Mouse (Mus musculus): ENCODE data around the gene Pdzrn4. TPM values are rescaled to one million over a fixed set of nuclear protein-coding genes. Genes with fewer than 3 reads are reported as not detected.

Pdzrn4 gene
- polyA plus RNA-seq, 1 experiment from 2014 or later = 3.2 TPM

- Histone ChIP-seq H3K9ac (ENCODE audit: low read length) (no peak overlapping the region), H3K4me1 (replicated peaks; ENCODE audit: control insufficient read depth, insufficient read depth, low read length) (no peaks in the 10 kb centered on the region), H3K36me3 (ENCODE audit: control insufficient read depth, insufficient read depth, low read length) (no peaks in the 10 kb centered on the region), H3K27me3 (ENCODE audit: control insufficient read depth, insufficient read depth, low read length) (no peaks in the 10 kb centered on the region), H3K27ac (ENCODE audit: low read depth, low read length) (no peak overlapping the region), H3K9me3 (ENCODE audit: control insufficient read depth, low read length) (no peaks in the 10 kb centered on the region), H3K4me3 (ENCODE audit: low read depth, low read length) (no peak overlapping the region), H3K4me2 (ENCODE audit: low read depth, low read length, severe bottlenecking) (no peak overlapping the region)
- 82% methylated on average over 6 of the region's 6 CpGs for WGBS
- no peak for DNase-seq (ENCODE audit: low spot score)
- no peak for ATAC-seq (replicated peaks; ENCODE audit: low FRiP score)
These were observed 281.7 kb downstream of the Pdzrn4 start for GRCm38 (mm10) chr15:92678377-92678776.

GRCm38 (mm10) chr15:92679541-92679940 lies 282.9 kb downstream of the Pdzrn4 start:
- ATAC-seq (replicated peaks; ENCODE audit: low FRiP score) (no peak), DNase-seq (ENCODE audit: low spot score) (no peak)
- Histone ChIP-seq H3K4me2 (ENCODE audit: low read depth, low read length, severe bottlenecking) (no peak overlapping the region), H3K36me3 (ENCODE audit: control insufficient read depth, insufficient read depth, low read length) (no peaks in the 10 kb centered on the region), H3K4me1 (replicated peaks; ENCODE audit: control insufficient read depth, insufficient read depth, low read length) (no peaks in the 10 kb centered on the region), H3K9me3 (ENCODE audit: control insufficient read depth, low read length) (no peaks in the 10 kb centered on the region), H3K9ac (ENCODE audit: low read length) (no peak overlapping the region), H3K4me3 (ENCODE audit: low read depth, low read length) (no peak overlapping the region), H3K27ac (ENCODE audit: low read depth, low read length) (no peak overlapping the region), H3K27me3 (ENCODE audit: control insufficient read depth, insufficient read depth, low read length) (no peaks in the 10 kb centered on the region)
- WGBS = 91% methylated on average over 6 of the region's 6 CpGs

GRCm38 (mm10) chr15:92696276-92696956 lies 299.7 kb downstream of the Pdzrn4 start:
- no peak overlapping the region for H3K4me2 ChIP-seq (ENCODE audit: low read depth, low read length, severe bottlenecking)
- no peaks in the 10 kb centered on the region for H3K36me3 ChIP-seq (ENCODE audit: control insufficient read depth, insufficient read depth, low read length)
- H3K27ac ChIP-seq (ENCODE audit: low read depth, low read length) = no peak overlapping the region
- WGBS = 59% methylated on average over 10 of the region's 10 CpGs
- no peak overlapping the region for H3K9ac ChIP-seq (ENCODE audit: low read length)
- H3K4me1 ChIP-seq (replicated peaks; ENCODE audit: control insufficient read depth, insufficient read depth, low read length) = 0 out of 2 replicates have a peak, but pooled peaks cover 2% of the 10 kb centered on the region
- no peaks in the 10 kb centered on the region for H3K9me3 ChIP-seq (ENCODE audit: control insufficient read depth, low read length)
- ATAC-seq (replicated peaks; ENCODE audit: low FRiP score) (no peak), DNase-seq (ENCODE audit: low spot score) (no peak)
- no peak overlapping the region for H3K4me3 ChIP-seq (ENCODE audit: low read depth, low read length)
- no peaks in the 10 kb centered on the region for H3K27me3 ChIP-seq (ENCODE audit: control insufficient read depth, insufficient read depth, low read length)

GRCm38 (mm10) chr15:92704146-92704545 lies 307.5 kb downstream of the Pdzrn4 start:
- H3K4me1 ChIP-seq (replicated peaks; ENCODE audit: control insufficient read depth, insufficient read depth, low read length) = no peaks in the 10 kb centered on the region
- H3K9ac ChIP-seq (ENCODE audit: low read length) = no peak overlapping the region
- H3K27ac ChIP-seq (ENCODE audit: low read depth, low read length) = no peak overlapping the region
- H3K4me2 ChIP-seq (ENCODE audit: low read depth, low read length, severe bottlenecking) = no peak overlapping the region
- no peak for ATAC-seq (replicated peaks; ENCODE audit: low FRiP score)
- no peaks in the 10 kb centered on the region for H3K27me3 ChIP-seq (ENCODE audit: control insufficient read depth, insufficient read depth, low read length)
- H3K36me3 ChIP-seq (ENCODE audit: control insufficient read depth, insufficient read depth, low read length) = no peaks in the 10 kb centered on the region
- no peak for DNase-seq (ENCODE audit: low spot score)
- H3K9me3 ChIP-seq (ENCODE audit: control insufficient read depth, low read length) = no peaks in the 10 kb centered on the region
- WGBS = 55% methylated on average over 8 of the region's 8 CpGs
- H3K4me3 ChIP-seq (ENCODE audit: low read depth, low read length) = no peak overlapping the region

- no peaks in the 10 kb centered on the region for H3K36me3 ChIP-seq (ENCODE audit: control insufficient read depth, insufficient read depth, low read length)
- no peaks in the 10 kb centered on the region for H3K27me3 ChIP-seq (ENCODE audit: control insufficient read depth, insufficient read depth, low read length)
These were observed 342.0 kb downstream of the Pdzrn4 start for GRCm38 (mm10) chr15:92738676-92739075.

DNA sequence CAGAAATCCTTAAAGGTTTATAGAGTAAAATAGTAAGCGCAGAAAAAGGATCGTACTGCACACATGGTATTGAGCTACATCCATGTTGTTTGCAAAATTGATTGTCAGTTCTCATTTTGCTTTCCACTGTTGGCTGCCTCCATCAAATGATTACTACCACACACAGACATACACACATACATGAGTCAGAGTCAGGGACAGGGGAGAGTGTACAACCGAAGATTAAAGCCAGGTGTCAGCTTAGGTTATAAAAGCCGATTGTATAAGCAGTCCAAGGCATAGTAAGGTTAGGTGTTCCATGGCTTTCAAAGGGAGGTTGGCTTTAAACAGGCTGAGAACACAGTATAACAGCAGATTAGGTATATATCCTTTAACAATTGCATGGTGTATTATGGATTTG lies 343.2 kb downstream of the Pdzrn4 start:
- peaks cover 2% of the 10 kb centered on the region; the same call in 1 of the 2 replicates for H3K4me1 ChIP-seq (replicated peaks; ENCODE audit: control insufficient read depth, insufficient read depth, low read length)
- 85% methylated on average over 4 of the region's 4 CpGs for WGBS
- no peak overlapping the region for H3K27ac ChIP-seq (ENCODE audit: low read depth, low read length)
- no peaks in the 10 kb centered on the region for H3K27me3 ChIP-seq (ENCODE audit: control insufficient read depth, insufficient read depth, low read length)
- no peak overlapping the region for H3K9ac ChIP-seq (ENCODE audit: low read length)
- ATAC-seq (replicated peaks; ENCODE audit: low FRiP score) (no peak), DNase-seq (ENCODE audit: low spot score) (no peak)
- no peak overlapping the region for H3K4me2 ChIP-seq (ENCODE audit: low read depth, low read length, severe bottlenecking)
- no peak overlapping the region for H3K4me3 ChIP-seq (ENCODE audit: low read depth, low read length)
- no peaks in the 10 kb centered on the region for H3K36me3 ChIP-seq (ENCODE audit: control insufficient read depth, insufficient read depth, low read length)
- no peaks in the 10 kb centered on the region for H3K9me3 ChIP-seq (ENCODE audit: control insufficient read depth, low read length)

More at GRCm38 (mm10) chr15:92738676-92739075, 342.0 kb downstream of the Pdzrn4 start:
- Histone ChIP-seq H3K27ac (ENCODE audit: low read depth, low read length) (no peak overlapping the region), H3K4me2 (ENCODE audit: low read depth, low read length, severe bottlenecking) (no peak overlapping the region), H3K4me3 (ENCODE audit: low read depth, low read length) (no peak overlapping the region), H3K9ac (ENCODE audit: low read length) (no peak overlapping the region), H3K4me1 (replicated peaks; ENCODE audit: control insufficient read depth, insufficient read depth, low read length) (no peaks in the 10 kb centered on the region), H3K9me3 (ENCODE audit: control insufficient read depth, low read length) (no peaks in the 10 kb centered on the region)
- no peak for DNase-seq (ENCODE audit: low spot score)
- 67% methylated on average over 2 of the region's 2 CpGs for WGBS
- ATAC-seq (replicated peaks; ENCODE audit: low FRiP score) = no peak

- H3K4me3 ChIP-seq (ENCODE audit: low read depth, low read length) = no peak overlapping the region
- peak; percentile 87 for ATAC-seq (replicated peaks; ENCODE audit: low FRiP score)
- peaks cover 2% of the 10 kb centered on the region; the same call in 1 of the 2 replicates for H3K4me1 ChIP-seq (replicated peaks; ENCODE audit: control insufficient read depth, insufficient read depth, low read length)
- no peaks in the 10 kb centered on the region for H3K27me3 ChIP-seq (ENCODE audit: control insufficient read depth, insufficient read depth, low read length)
- H3K27ac ChIP-seq (ENCODE audit: low read depth, low read length) = no peak overlapping the region
- no peak overlapping the region for H3K9ac ChIP-seq (ENCODE audit: low read length)
- 47% methylated on average over 6 of the region's 6 CpGs for WGBS
- no peaks in the 10 kb centered on the region for H3K36me3 ChIP-seq (ENCODE audit: control insufficient read depth, insufficient read depth, low read length)
- H3K4me2 ChIP-seq (ENCODE audit: low read depth, low read length, severe bottlenecking) = no peak overlapping the region
- no peaks in the 10 kb centered on the region for H3K9me3 ChIP-seq (ENCODE audit: control insufficient read depth, low read length)
- DNase-seq (ENCODE audit: low spot score) = peak; percentile 54
These were observed 346.9 kb downstream of the Pdzrn4 start for GRCm38 (mm10) chr15:92743624-92744023.

- DNase-seq (ENCODE audit: low spot score) (no peak), ATAC-seq (replicated peaks; ENCODE audit: low FRiP score) (no peak)
- Histone ChIP-seq H3K27ac (ENCODE audit: low read depth, low read length) (no peak overlapping the region), H3K4me3 (ENCODE audit: low read depth, low read length) (no peak overlapping the region), H3K9me3 (ENCODE audit: control insufficient read depth, low read length) (no peaks in the 10 kb centered on the region), H3K4me1 (replicated peaks; ENCODE audit: control insufficient read depth, insufficient read depth, low read length) (peaks cover 3% of the 10 kb centered on the region; the same call in 1 of the 2 replicates), H3K4me2 (ENCODE audit: low read depth, low read length, severe bottlenecking) (no peak overlapping the region), H3K9ac (ENCODE audit: low read length) (no peak overlapping the region), H3K36me3 (ENCODE audit: control insufficient read depth, insufficient read depth, low read length) (no peaks in the 10 kb centered on the region), H3K27me3 (ENCODE audit: control insufficient read depth, insufficient read depth, low read length) (no peaks in the 10 kb centered on the region)
- 92% methylated on average over 7 of the region's 7 CpGs for whole genome bisulfite sequencing
These were observed 349.4 kb downstream of the Pdzrn4 start for GRCm38 (mm10) chr15:92746081-92746480.

DNA sequence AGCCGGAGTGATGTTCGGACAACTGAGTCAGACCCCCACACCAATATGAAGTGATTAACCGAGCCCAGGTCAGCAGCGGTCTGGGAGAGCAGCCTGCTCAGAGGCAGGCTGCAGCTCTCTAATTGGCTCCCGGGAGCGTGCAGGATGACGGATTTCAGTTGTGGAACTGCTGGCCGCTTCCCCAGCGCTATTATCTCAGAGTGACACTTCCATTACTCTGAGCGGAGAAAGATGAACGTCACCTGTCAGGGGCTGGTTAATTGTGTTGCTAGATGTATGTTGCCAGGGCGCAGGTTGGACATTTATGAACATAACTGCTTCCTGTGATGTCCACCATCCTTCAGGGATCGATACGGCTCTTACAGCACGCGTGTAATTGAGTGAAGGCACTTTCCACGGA lies 355.5 kb downstream of the Pdzrn4 start:
- ATAC-seq (replicated peaks; ENCODE audit: low FRiP score) (no peak), DNase-seq (ENCODE audit: low spot score) (no peak)
- Histone ChIP-seq H3K4me3 (ENCODE audit: low read depth, low read length) (no peak overlapping the region), H3K36me3 (ENCODE audit: control insufficient read depth, insufficient read depth, low read length) (no peaks in the 10 kb centered on the region), H3K27me3 (ENCODE audit: control insufficient read depth, insufficient read depth, low read length) (no peaks in the 10 kb centered on the region), H3K27ac (ENCODE audit: low read depth, low read length) (no peak overlapping the region), H3K9ac (ENCODE audit: low read length) (no peak overlapping the region), H3K9me3 (ENCODE audit: control insufficient read depth, low read length) (no peaks in the 10 kb centered on the region), H3K4me1 (replicated peaks; ENCODE audit: control insufficient read depth, insufficient read depth, low read length) (peaks cover 2% of the 10 kb centered on the region; the same call in 1 of the 2 replicates), H3K4me2 (ENCODE audit: low read depth, low read length, severe bottlenecking) (no peak overlapping the region)
- 93% methylated on average over 17 of the region's 17 CpGs for WGBS
